Mouse (Mus musculus) neural tube, embryonic 15.5 days (tissue): ENCODE results near the gene Znrd1. TPM values are rescaled to one million over a fixed set of nuclear protein-coding genes. Genes with fewer than 3 reads are reported as not detected.

ENCODE experiments used
- ATAC-seq: fragments of 200-750 bp; cut with Nextera tagmentation; 2 replicates; pipeline ENCODE4 v1.8.0; 2017; ENCODE audit warnings: mild to moderate bottlenecking, moderate TSS enrichment, moderate library complexity; ENCODE audit not compliant: low FRiP score
- H3K27ac ChIP-seq: fragments of 300-500 bp; sonication (generic); replicated peaks from 2 replicates; pipeline ENCODE4 v1.5.1; 2015; ENCODE audit warnings: mild to moderate bottlenecking, inconsistent platforms
- H3K27me3 ChIP-seq: fragments of 300-500 bp; sonication (generic); replicated peaks from 2 replicates; pipeline ENCODE4 v1.6.1; 2015; ENCODE audit warnings: inconsistent platforms
- H3K36me3 ChIP-seq: fragments of 300-500 bp; sonication (generic); 2 replicates; pipeline ENCODE4 v1.6.1; 2015; ENCODE audit warnings: inconsistent platforms
- H3K4me1 ChIP-seq: fragments of 300-500 bp; sonication (generic); 2 replicates; pipeline ENCODE4 v1.6.1; 2015; ENCODE audit warnings: inconsistent platforms
- H3K4me2 ChIP-seq: fragments of 300-500 bp; sonication (generic); 2 replicates; pipeline ENCODE4 v1.6.1; 2015; ENCODE audit warnings: inconsistent platforms, mild to moderate bottlenecking, moderate library complexity
- H3K4me3 ChIP-seq: fragments of 300-500 bp; sonication (generic); replicated peaks from 2 replicates; pipeline ENCODE4 v1.5.1; 2015; ENCODE audit warnings: mild to moderate bottlenecking, inconsistent platforms
- H3K9ac ChIP-seq: fragments of 300-500 bp; sonication (generic); replicated peaks from 2 replicates; pipeline ENCODE4 v1.6.1; 2015; ENCODE audit warnings: mild to moderate bottlenecking, inconsistent platforms
- H3K9me3 ChIP-seq: fragments of 300-500 bp; sonication (generic); replicated peaks from 2 replicates; pipeline ENCODE4 v1.6.1; 2016; ENCODE audit warnings: inconsistent platforms
- WGBS: fragments of 180-500 bp; shearing (Covaris S2); methylation state at CpG from one replicate; pipeline ENCODE4 v1.1.7; 2015; ENCODE audit warnings: mixed read lengths; 5-methylcytosine and 5-hydroxymethylcytosine counted together
- polyA plus RNA-seq: library from polyadenylated mRNA; unstranded; fragments of >200 nt; fragmentation: Nextera tagmentation; extraction: Ambion mirVana; gene quantifications from 2 replicates; pipeline ENCODE4 v1.2.1, GENCODE M21; 2015

The Znrd1 gene
- 59.2 and 62.9 TPM in 2 replicates for polyA plus RNA-seq

DNA sequence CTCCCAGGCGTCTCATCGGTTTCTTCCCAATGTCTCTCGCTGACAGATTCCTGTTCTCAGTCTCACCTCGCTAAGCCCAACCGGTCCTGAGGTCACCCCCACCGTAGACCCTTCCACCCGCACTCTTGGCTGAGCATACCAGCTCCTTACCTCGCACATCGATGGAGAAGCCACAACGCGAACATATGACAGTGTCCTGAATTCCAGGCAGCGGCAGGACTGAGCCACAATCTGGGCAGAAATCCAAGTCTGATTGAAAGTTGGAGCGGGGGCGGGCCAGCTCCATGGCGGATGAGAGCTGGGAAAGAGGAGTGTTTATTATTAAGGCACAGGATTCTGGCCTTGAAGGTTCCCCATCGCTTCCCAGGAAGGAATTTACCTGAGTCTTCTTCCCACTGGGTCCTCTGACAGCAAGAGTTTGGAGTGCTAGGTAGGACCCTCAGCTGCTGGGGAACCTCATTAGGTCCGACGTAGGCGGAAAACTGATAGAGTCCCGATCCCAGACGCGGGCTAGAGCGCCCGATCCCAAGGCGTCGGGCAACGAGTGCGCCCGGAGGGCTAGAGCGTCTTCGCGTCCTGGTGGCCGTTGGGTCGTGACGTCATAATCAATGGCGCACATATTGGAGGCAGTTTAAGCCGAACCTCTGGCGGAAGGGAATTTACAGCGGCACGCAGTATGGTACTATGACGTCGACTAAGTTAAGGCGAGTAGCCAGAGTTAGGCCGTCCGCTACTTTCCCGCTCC, at the start of gene Znrd1, which contains the start of gene Znrd1as:
Znrd1 (minus strand) TSS at position 561 of the 745 bp plus-strand sequence.
Znrd1as (plus strand) TSS at position 594 of the 745 bp plus-strand sequence.
- WGBS = under 1% methylated on average over 46 of the region's 46 CpGs

DNA sequence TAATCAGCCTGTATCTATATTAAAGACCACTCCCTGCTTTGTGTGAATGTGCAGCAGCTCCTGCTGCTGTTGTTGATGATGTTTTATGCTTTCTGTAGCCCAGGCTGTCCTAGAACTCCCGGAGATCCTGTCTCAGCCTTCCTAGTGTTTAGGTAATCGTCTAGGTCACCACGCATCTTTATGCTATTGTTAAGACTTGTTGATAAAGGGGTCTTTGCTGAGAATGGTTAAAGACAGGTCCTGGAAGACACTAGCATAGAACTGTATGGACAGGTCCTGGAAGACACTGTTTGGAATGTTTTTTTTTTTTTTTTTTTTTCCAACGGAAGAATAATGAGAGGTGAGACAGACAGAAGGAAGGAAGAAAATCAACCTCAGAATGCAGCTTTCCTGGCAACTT, 45.0 kb upstream of the Znrd1 start:
- Histone ChIP-seq H3K36me3 (peaks cover 37% of the 10 kb centered on the region), H3K4me1 (peaks cover 25% of the 10 kb centered on the region), H3K27me3 (no peaks in the 10 kb centered on the region), H3K27ac (peak overlapping the region; percentile 96), H3K4me2 (peak overlapping the region; percentile 70), H3K4me3 (peak overlapping the region; percentile 89), H3K9me3 (no peaks in the 10 kb centered on the region), H3K9ac (peak overlapping the region; percentile 96)
- 21% methylated on average over 4 of the region's 4 CpGs for WGBS
- peak; percentile 13; the same call in 1 of the 2 replicates for ATAC-seq

More for the DNA sequence above, at the start of gene Znrd1, which contains the start of gene Znrd1as:
- Histone ChIP-seq H3K36me3 (peaks cover 7% of the 10 kb centered on the region), H3K9ac (peak within 1 kb of the TSS; percentile 80), H3K27me3 (no peaks in the 10 kb centered on the region), H3K4me2 (peak within 1 kb of the TSS; percentile 78), H3K4me3 (peak within 1 kb of the TSS; percentile 66), H3K27ac (peak within 1 kb of the TSS; percentile 85), H3K4me1 (peaks cover 26% of the 10 kb centered on the region), H3K9me3 (no peaks in the 10 kb centered on the region)
- ATAC-seq = peak; percentile 98

DNA sequence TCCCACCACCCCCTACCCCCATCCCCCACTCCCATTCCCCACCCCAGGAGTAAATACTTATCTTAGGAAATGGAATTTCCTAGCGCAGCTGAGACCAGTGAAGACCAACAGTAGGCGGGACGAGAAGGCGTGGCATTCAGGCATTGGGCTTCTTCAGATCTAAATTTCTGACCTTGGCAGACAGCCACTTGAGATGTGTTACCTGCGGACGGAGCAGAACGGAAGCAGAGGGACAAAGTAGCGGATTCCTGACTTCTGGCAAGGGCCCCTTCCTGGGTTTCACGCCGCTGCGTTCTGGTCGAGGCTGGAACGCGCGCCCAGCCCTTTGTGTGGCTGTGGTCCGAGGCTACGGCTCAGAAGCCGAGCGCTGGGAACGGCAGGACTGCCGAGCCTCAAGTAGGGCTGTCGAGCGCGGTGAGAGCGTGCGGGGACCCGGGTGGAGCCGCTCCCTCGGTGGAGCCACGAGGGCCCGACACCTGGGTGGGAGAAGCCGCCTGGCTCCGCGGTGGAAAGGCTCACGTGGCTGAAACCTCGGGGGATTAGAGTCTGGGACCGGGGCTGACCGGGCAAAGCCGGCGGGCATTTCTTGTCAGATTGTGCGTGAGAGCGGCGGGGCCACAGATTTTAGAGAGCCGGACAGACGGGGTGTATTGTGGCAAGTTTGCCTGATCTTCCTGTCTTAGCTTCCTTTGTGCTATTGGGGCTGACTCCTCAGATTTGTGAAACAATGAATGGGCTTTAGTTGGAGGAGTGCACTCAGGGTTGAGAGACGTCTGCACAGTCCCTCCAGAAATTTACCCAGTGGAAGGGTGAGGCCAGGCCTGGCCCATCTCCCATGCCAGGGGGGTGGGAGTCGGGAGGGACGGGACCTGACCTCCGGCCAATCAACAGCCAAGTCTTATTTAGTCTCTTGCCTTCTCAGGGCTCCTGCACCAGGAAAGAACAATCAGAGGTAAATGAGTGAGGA, 44.3 kb upstream of the Znrd1 start:
- Histone ChIP-seq H3K9me3 (no peaks in the 10 kb centered on the region), H3K36me3 (peaks cover 30% of the 10 kb centered on the region), H3K4me3 (peak overlapping the region; percentile 89), H3K4me1 (peaks cover 25% of the 10 kb centered on the region), H3K27me3 (no peaks in the 10 kb centered on the region), H3K9ac (peak overlapping the region; percentile 96), H3K27ac (peak overlapping the region; percentile 96), H3K4me2 (peak overlapping the region; percentile 70)
- ATAC-seq = peak; percentile 92
- WGBS = under 1% methylated on average over 48 of the region's 49 CpGs

DNA sequence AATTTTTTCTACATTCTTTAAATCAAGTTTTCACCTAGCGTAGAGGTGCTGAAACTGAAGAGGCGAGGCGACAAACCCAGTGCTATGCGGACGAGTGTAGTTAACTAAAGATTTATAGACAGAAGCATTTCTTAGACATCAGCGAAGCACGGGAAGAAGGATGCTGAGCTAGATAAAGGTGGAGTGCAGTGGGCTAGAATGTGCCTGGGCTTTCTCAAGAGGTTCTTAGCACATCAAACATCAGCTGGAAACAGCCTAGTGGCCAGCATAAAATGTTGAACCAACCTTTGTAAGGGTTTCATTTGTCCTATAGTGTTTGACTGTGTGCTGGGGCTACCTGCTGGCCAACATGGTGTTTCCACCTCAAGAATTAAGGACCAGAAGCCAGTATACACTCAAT, 42.5 kb upstream of the Znrd1 start, which contains the start of gene Zfp57:
Zfp57 (plus strand) TSS at position 301 of the 400 bp plus-strand sequence.
- Histone ChIP-seq H3K9me3 (no peaks in the 10 kb centered on the region), H3K27me3 (no peaks in the 10 kb centered on the region), H3K9ac (no peak within 1 kb of the TSS), H3K4me2 (peak within 1 kb of the TSS; percentile 70), H3K36me3 (peaks cover 14% of the 10 kb centered on the region), H3K4me3 (peak within 1 kb of the TSS; percentile 89), H3K4me1 (peaks cover 18% of the 10 kb centered on the region), H3K27ac (peak within 1 kb of the TSS; percentile 96; the same call in 1 of the 2 replicates)
- WGBS = 94% methylated on average over 7 of the region's 7 CpGs
- no peak for ATAC-seq

DNA sequence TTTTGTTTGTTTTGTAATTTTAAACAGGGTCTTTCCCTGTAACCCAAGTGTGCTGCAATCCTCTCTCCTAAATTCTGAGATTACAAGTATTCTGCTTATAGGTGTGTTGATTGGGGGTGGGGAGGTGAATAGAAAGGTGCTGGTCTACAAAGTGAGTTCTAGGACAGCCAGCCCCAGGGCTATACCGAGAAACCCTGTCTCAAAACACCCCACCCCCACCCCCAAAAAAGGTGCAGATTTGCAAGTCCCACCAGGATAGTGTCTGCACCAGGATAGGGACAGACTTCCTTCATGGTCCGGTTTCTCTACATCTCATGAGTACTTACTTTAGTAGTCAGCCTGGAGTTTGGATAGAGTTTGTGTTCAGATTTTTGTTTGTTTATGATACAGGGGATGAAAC, 40.1 kb upstream of the Znrd1 start:
- Histone ChIP-seq H3K9ac (no peak overlapping the region), H3K36me3 (no peaks in the 10 kb centered on the region), H3K4me3 (no peak overlapping the region), H3K4me2 (no peak overlapping the region), H3K9me3 (no peaks in the 10 kb centered on the region), H3K4me1 (no peaks in the 10 kb centered on the region), H3K27ac (no peak overlapping the region), H3K27me3 (no peaks in the 10 kb centered on the region)
- ATAC-seq = no peak
- WGBS = 81% methylated on average over 2 of the region's 2 CpGs

- 35% methylated on average over 7 of the region's 7 CpGs for WGBS
- no peak overlapping the region for H3K27ac ChIP-seq
- H3K27me3 ChIP-seq = no peaks in the 10 kb centered on the region
- no peaks in the 10 kb centered on the region for H3K4me1 ChIP-seq
- no peak for ATAC-seq
- no peak overlapping the region for H3K4me3 ChIP-seq
- no peak overlapping the region for H3K9ac ChIP-seq
- H3K9me3 ChIP-seq = no peaks in the 10 kb centered on the region
- H3K4me2 ChIP-seq = no peak overlapping the region
- no peaks in the 10 kb centered on the region for H3K36me3 ChIP-seq
Observed at GRCm38 (mm10) chr17:36997033-36997735, 38.8 kb upstream of the Znrd1 start.

DNA sequence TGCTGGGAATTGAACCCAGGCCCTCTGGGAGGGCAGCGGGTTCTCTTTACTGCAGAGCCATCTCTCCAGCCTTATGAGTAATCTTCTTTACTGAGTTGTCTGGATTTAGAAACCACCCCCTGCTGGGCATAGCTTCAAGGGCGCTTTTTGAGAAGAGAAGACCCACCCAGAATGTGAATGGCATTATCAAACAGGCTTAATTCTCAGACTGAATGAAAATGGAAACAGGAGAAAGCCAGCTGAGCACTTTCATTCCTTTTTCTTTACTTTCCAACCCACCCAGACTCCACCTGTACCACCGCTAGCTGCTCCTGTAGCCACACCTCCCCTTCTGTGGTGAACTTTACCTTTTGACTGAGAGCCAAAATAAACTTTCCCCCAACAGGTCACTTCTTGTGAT, 37.1 kb upstream of the Znrd1 start:
- H3K9ac ChIP-seq = no peak overlapping the region
- H3K27ac ChIP-seq = no peak overlapping the region
- 76% methylated on average over 3 of the region's 3 CpGs for WGBS
- no peaks in the 10 kb centered on the region for H3K27me3 ChIP-seq
- ATAC-seq = no peak
- H3K4me2 ChIP-seq = no peak overlapping the region
- no peaks in the 10 kb centered on the region for H3K4me1 ChIP-seq
- H3K36me3 ChIP-seq = no peaks in the 10 kb centered on the region
- H3K4me3 ChIP-seq = no peak overlapping the region
- H3K9me3 ChIP-seq = no peaks in the 10 kb centered on the region

GRCm38 (mm10) chr17:36994528-36994927, 36.2 kb upstream of the Znrd1 start:
- H3K4me1 ChIP-seq = no peaks in the 10 kb centered on the region
- 88% methylated on average over 2 of the region's 2 CpGs for WGBS
- ATAC-seq = no peak
- H3K9me3 ChIP-seq = no peaks in the 10 kb centered on the region
- no peak overlapping the region for H3K4me3 ChIP-seq
- no peak overlapping the region for H3K27ac ChIP-seq
- peaks cover 2% of the 10 kb centered on the region; the same call in 1 of the 2 replicates for H3K27me3 ChIP-seq
- H3K4me2 ChIP-seq = no peak overlapping the region
- H3K9ac ChIP-seq = no peak overlapping the region
- no peaks in the 10 kb centered on the region for H3K36me3 ChIP-seq

- Histone ChIP-seq H3K27me3 (peaks cover 8% of the 10 kb centered on the region; the same call in 1 of the 2 replicates), H3K36me3 (no peaks in the 10 kb centered on the region), H3K9me3 (no peaks in the 10 kb centered on the region), H3K9ac (no peak overlapping the region), H3K27ac (no peak overlapping the region), H3K4me1 (no peaks in the 10 kb centered on the region), H3K4me3 (no peak overlapping the region), H3K4me2 (no peak overlapping the region)
- 91% methylated on average over 4 of the region's 4 CpGs for WGBS
- no peak for ATAC-seq
Observed at GRCm38 (mm10) chr17:36993770-36994325, 35.5 kb upstream of the Znrd1 start.

- Histone ChIP-seq H3K27me3 (peaks cover 21% of the 10 kb centered on the region), H3K27ac (no peak overlapping the region), H3K9me3 (no peaks in the 10 kb centered on the region), H3K4me3 (no peak overlapping the region), H3K4me1 (no peaks in the 10 kb centered on the region), H3K36me3 (no peaks in the 10 kb centered on the region), H3K4me2 (no peak overlapping the region), H3K9ac (no peak overlapping the region)
- ATAC-seq = no peak
- WGBS = 66% methylated on average over 3 of the region's 3 CpGs
Observed at GRCm38 (mm10) chr17:36992336-36993104, 34.2 kb upstream of the Znrd1 start.
